Mouse (Mus musculus) liver, adult 2 months (tissue): Measurements from ENCODE around the gene Fbxo44.

Source experiments
- CTCF ChIP-seq: fragments of 200-500 bp; IDR thresholded peaks from 2 replicates; pipeline ENCODE4 v1.5.1; 2011; ENCODE audit warnings: low read depth, low read length, control low read depth
- POLR2A ChIP-seq: fragments of 200-500 bp; IDR thresholded peaks from 2 replicates; pipeline ENCODE4 v1.6.1; 2011; ENCODE audit warnings: low read length, control low read depth; ENCODE audit not compliant: insufficient read depth; ENCODE audit errors: extremely low read depth

DNA sequence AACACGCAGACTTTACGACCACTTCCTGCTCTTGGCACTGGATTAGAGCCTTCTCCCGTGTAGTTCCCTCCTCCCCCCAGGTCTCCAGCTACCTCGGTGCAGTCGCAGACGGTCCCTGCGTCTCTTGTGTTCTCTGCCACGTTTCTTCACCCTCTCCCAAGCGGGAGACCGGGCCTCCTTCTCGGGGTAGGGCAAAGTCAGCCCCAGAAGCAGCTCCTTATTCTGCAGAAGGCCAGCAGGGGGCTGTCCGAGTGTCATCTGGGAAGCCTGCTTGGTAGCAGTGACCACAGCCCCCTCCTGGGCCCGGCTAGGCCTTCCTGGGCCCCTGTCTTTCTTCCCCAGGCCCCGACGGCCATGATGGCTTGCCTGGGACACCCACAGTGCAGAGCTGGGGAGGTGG is 44.8 kb downstream of the Fbxo44 start:
- TF ChIP-seq POLR2A, result no peak
- peak; percentile 68 for TF ChIP-seq CTCF
